Mouse (Mus musculus) left cerebral cortex, adult 11 months (tissue): ENCODE measurements around the gene Galp.
"Not testable (repeated sequence)": the region's sequence is repeated elsewhere in the genome, so short reads cannot be mapped to it uniquely, and the experiment has no call there.

Experiments used
- DNase-seq: peaks from one replicate; pipeline ENCODE4 v3.0.0; 2022; ENCODE audit warnings: low spot score

Gene Galp

DNA sequence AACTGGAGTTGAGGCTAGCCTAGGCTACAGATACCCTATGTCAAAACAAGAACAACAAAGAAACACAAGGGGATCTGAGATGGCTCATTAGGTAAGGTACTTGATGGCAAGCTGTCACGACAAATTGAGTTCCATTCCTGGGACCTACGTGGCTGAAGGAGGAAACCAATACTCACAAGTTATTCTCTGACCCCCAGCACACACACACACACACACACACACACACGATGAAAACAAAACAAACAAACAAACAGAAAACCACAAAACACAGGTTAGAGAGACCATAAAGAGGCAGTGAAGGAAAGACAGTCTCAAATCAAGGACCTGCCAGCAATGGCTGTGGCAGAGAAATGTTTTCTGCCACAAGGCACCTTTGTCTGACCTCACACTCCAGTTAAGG lies at the start of gene Galp:
Galp (plus strand) TSS at position 301 of the 400 bp plus-strand sequence.
- no peak for DNase-seq

DNA sequence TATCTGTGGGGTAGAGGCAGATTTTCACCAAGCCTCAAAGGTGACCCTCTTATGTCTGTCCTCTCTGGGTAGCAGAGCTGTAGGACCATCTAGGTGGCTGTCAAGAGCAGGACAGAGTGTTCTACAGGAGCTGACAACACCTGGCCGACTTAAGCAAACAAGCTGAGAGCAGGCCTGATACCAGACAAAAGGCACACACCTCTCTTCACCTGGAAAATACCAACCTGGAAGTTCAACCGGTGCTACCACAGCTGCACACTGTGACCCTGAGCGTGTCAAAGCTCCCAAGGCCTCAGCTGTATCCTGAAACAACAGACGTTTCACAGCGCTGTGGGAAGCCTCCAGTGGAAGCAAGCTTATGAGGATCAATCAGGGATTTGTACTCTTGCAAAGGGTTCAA lies 49.2 kb upstream of the Galp start:
- no peak for DNase-seq

DNA sequence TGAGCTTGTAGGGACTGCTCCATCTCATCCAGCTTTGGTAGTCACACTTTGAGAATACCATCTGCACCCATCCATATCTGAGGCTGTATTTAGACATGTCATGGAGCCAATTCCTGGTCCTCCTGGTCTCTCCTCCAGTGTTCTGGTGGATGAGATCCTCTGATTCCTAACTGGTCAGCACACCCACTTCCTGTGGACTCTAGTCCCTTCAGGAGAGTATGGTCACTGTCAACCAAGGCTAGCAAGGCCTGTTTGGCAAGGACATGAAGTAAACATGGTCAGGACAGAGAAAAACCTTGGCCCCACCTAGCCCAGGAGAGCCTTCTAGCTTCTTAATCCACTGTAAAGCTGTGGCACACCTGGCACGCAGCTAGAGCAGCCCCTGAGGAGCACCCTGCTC lies 45.6 kb upstream of the Galp start:
- no peak for DNase-seq

DNA sequence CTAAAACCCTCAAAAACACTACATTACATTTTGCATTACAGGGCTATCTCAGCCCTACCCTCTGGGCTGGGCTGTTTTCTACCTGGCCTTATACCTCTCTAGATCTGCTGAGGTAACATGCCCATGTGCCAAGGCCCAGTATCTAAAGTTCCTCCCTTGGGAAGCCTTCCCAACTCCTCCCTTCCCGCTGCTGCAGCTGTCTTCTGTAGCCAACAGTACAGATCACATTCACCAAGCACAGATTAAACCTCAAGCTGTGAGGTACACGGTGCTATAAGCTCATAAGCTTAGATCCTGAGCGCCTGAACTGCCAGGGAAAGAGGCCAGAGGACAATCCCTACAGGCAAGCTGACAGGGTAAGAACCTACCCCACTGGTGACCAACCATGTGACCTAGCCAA lies 44.9 kb upstream of the Galp start:
- DNase-seq, result no peak

DNA sequence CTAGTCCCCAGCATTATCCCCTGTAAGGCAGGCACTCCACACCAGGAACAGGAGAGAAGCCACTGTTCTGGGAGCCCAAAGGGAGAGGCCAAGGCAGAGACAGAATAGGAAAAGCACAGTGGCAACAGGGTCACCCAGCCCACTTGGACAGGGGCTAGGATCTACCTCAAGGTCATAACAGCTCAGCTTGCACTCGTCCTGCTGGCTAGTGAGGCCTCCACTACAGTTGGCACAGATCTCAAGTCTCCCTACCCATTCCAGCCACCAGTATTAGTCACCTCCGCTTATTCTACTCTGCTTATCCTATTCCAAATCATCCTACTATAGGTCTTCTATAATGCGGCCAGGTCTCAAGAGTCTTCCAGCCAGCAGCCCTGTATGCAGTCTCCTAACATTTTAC lies 43.8 kb upstream of the Galp start:
- no peak for DNase-seq

DNA sequence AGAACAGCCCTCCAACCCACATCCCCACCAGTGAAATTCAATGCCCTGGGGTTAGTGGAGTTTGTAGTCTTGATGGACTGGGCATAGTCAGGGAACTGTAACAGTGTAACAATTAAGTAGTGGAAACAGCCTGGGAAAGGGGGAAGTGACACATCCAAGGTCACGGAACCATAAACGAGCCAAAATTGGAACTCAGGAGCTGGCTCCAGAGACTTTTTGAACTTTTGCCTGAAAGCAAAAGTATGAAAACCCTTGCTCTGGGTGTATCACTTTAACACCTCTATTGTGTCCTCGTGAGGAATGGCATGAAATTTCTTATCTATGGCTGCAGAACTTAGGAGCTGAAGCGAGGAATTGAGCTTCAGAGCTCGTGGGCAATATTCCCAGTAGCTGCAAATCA lies 42.7 kb upstream of the Galp start:
- no peak for DNase-seq

DNA sequence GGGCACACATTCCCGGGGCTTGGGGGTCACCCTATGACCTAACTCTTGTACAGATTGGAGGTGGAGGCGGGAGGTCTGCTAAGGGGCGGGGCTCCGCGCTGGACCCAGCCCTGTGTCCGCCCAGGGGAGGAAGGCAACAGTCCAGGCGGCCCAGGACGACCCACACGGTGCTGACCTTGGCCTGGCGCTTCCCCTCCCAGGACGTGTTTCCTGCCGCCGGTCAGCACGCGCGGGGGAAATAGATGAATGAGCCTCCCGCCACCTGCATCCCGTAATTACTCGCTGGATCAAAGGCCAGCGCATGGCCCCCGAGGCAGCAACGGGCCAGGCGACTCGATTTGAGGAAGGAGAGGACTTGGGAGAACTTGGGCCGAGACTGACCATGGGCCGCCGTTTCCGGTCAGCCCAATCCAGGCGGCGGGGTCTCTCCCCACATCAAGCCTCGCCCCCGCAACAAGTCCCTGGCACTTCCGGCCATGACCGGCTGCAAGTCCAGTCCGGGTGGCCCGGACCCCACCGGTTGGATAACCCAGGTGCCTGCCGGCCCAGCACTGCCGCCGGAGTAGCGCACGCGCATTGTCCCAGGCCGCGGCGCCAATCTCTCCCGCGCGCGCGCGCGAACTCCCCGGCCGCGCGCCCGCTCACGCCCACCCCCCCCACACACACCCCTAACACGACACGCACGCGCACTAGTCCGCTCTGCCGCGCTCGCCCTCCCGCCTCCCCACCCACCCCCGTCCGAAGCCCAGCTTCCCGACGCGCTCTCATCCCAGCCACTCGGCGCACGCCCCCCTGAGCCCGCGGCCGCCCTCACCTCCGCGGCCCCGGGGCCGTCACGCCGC lies 41.6 kb upstream of the Galp start:
- DNase-seq, result peak; percentile 62

DNA sequence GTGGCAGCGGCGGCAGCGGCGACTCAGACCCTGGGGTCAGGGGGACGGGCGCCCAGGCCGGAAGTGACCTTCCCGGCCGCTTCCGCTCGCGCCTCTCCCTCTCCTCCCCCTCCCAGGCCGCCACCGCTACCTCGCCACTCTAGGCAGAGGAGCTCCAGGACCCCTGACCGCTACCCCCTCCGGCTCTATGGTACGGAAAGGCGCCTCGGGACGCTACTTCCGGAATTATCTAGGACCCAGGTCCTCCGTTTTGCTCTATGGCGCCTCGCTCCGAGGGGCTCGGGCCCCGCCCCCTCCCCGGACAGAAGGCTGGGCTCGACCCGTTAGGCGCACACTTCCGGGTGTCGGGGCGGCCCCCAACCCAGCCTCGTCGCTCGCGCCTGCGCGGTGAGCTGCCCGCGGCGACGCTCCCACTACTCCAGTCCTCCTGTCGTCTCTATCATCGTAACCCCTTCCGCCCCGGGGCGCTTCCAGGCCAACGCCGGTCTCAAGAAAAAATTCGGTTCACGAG lies 40.9 kb upstream of the Galp start, which contains the start of gene Zfp787:
Zfp787 (minus strand) TSS at position 97 of the 511 bp plus-strand sequence.
- peak; percentile 95 for DNase-seq

DNA sequence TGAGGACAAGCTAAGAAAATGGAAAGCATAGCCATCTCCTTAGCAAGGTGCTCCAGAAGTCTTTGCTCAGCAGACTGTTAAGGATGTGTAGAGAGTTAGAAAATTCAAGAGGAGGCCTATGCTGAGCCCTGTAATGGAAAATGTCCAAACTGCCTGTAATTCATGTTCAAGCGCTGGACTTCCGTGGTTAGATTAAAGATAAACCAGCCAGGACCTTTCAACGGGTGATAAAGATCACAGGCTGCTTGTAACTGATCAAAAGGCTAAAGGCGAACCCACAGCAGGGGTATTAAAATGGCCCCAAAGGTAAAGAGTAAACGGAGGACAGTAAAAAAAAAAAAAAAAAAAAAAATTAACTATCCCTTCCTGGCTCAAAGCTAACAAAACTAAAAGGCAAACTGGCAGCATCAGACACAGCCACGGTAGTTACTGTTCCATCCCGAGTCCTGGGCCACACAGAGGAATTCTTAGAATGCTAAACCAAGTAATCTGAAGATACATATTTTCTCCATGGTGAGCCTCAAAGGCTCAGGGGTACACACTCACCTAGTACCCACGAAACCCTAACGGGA lies 39.9 kb upstream of the Galp start:
- no peak for DNase-seq

DNA sequence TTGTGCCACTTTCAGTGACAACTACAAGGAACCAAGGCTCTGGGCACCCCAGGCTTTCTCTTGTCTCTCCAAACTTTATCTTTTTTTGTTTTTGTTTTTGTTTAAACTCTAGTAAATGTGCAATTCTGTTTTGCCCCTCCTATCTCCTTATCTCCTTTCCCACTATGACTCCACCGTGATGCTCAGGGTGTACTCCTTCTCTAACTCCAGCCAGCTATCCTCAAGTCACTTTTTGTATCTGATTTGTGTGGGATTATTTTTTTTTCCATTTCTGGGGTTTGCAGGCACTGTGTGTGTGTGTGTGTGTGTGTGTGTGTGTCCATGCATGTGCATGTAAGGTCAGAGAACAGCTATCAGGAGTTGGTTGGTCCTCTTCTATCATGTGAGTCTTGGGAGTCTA lies 39.4 kb upstream of the Galp start:
- no peak for DNase-seq

DNA sequence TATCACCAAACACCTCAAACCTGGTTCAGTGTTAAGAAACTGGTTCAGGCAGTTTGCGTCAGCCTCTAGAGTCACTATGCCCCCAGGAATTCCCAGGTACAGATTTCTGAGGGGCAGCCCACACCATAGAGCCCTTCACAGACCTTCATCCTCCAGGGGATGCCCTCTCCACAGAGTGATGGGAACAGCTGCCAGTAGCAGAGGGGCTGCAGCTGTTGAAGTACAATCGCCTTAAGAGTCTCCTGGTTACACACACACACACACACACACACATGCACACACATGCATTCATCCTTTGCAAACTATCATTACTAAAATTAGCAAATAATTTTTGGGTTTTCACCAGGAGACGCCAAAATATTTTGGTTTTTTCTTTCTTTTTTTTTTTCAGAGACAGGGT lies 37.3 kb upstream of the Galp start:
- DNase-seq, result no peak

DNA sequence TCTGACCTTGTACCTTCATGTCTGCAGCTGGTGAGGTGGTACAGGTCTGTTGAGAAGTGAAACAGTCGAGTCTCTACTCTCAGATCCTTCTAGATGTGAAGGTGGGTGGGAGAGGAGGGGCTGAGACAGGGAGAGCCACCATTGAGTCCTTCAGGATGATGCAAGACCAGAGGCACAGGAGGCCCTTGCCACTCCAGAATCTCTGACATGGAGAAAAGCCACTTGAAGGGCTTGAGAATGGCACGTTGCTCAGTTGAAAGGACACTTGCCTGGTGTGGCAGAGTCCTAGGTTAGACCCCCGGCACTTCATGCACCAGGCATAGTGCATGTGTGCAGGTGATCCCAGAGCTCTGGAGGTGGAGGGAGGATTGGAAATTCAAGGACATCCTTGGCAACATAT lies 35.3 kb upstream of the Galp start:
- DNase-seq, result no peak

DNA sequence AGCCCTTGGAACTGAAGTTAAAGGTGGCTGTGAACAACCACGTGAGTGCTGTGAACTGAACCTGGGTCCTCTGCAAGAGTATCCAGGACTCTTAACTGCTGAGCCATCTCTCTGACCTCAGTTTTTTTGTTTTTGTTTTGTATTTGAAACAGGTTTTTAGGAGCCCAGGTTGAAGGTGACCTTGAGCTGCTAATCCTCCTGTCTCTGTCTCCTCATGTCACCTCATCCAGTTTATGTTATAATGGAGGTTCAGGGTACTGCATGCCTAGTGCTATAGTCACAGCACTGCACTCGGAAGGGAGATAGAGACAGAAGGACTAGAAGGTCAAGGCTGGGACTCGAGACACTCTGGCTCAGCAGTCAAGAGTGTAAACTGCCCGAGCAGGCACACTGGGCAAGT lies 34.7 kb upstream of the Galp start:
- DNase-seq, result no peak

DNA sequence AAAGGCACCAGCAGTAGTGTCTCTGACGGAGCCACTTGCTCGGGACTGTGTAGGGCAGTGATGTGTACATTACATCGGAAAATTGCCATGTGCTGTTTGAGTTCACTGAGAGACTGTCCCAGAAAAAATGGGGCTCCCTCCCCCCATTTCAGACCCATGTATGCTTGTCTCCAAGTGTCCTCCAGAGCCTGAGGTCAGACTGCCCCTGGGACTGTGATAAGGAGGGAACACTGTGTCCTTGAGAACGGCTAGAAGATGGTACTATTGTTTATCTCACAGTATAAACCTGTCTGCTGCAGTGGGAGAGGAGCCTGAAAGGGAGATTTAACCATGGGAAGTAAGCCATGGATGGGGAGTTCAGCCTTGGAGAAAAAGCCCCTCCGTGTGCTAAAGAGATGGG lies 32.2 kb upstream of the Galp start:
- DNase-seq, result no peak

DNA sequence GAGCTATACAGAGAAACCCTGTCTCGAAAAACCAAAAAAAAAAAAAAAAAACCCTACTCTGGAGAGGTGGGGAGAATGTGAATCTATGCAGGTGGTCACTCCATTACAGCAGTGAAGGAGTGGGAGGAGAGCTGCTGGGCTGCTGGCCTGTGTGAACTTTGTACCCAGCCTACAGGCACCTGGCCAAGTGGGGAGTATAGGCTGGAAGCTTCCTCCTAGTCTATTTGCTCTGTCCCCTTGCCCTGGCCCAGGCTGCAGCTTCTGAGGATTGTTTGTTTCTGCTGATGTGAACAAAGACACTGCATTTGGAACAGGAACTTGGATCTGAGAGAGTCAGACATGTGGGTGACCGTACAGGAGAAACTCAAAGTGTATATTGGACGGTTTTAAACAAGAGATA lies 27.5 kb upstream of the Galp start:
- no peak for DNase-seq

DNA sequence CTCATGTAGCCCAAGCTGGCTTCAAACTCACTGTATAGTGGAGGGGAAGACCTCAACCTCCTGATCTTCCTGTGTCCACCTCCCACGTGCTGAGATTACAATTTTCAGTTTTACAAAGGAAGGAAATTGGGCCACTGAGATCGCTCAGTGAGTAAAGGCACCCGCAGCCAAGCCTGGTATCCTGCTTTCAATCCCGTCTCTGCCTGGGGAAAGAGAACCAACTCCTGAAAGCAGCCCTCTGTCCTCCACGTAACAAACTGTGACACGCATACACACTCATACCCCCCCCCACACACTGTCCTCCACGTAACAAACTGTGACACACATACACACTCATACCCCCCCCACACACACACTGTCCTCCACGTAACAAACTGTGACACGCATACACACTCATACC lies 26.5 kb upstream of the Galp start:
- DNase-seq, result no peak

DNA sequence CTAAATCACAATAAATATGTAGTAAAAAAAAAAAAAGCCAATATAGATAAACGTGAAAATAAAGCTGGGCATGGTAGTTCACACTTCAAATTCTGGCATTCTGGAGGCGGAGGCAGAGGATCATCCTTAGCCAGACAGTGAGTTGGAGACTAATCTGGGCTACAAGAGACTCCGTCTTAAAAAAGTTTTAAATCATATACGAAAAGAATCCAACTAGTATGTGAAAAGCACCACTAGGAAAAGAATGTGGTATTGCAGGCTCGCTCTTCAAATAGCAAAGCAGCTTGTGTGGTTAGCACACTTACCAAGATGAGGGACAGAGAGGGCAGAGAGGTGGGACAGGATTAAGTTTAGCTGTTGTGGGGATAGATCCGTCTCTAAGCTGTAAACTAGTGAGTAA lies 26.0 kb upstream of the Galp start:
- DNase-seq, result no peak

DNA sequence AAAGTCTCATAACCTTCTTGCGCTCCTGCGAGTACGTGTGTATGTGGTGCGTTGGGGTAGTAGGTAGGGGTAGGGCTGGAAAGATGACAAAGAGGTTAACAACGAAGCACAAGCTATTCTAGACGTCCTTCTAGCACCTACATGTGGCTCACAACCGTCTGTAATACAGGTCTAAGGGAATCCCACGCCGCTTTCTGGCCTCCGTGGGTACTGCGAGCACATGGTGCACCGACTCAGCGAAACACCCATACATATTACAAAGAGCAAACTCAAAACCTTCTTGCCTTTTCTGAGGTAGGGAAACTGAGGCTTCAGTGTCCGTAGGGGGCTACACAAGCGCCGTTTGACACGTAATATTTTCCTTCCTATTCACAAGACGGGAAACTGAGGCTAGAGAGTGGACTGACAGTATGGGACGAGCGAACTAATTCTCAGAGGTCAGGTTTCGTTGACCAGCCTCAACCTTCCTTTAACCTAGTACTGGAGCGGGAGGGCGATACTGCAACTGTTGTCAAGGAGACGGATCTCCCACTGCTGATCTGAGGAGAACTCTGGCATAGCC lies 25.4 kb upstream of the Galp start:
- DNase-seq, result peak; percentile 59

DNA sequence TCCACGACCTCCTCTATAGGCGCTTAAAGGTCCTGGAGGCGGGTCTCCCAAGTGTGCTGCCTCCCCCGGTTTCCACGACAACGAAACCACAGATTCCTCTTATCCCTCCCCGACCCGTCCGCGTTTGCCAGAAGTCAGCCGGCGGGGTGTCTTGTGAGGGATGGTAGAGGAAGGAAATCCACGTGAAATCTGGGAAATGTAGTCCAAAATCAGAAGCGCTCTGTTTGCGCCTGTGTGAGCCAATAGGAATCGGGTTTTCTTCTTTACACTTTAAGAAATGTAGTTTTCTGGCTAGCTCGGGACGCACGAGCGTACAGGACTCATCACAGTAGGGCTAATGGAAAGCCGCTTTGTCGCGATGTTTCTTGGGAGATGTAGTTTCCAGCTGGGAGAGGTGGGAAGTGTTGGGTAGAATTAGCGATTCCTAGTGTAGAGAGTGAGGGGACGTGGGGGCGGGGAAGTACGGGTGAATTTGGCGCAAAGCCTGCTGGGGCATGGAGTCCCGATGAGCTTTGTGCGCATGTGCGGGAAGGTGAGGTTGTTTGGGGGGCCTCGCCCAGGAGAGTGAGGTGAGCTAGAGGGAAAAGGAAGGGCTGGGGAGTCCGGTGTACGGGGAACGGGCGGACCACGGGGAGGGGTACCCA lies 24.8 kb upstream of the Galp start, which contains the start of gene Zfp444:
Zfp444 (plus strand) TSS at position 221 of the 644 bp plus-strand sequence.
- DNase-seq, result peak; percentile 98

DNA sequence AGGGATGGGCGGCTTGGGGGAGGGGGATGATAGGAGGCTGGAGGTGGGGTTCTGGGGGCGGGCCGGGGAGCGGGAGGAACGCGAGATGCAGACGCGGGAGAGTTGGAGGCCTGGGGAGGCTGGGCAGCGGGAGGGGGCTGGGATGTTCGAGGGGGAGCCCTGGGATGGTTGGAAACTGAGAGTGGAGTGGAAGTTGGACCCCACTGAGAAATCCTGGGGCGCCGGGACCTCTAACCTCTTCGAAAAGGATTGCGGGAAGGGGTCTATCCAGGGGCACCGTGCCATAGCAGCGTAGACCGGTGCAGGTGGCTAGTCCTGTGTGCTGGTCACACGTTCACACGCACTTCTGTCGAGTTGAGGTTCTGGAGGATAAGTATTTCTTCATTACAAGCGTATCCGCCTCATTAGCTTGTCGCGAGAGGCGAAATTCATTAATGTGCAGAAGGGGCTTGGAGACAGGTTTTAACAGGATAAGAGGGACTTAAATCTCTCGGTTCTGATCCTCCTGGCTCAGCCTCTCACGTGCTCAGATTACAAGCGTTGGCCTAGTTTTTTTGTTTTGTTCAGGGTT lies 24.1 kb upstream of the Galp start:
- DNase-seq, result no peak

DNA sequence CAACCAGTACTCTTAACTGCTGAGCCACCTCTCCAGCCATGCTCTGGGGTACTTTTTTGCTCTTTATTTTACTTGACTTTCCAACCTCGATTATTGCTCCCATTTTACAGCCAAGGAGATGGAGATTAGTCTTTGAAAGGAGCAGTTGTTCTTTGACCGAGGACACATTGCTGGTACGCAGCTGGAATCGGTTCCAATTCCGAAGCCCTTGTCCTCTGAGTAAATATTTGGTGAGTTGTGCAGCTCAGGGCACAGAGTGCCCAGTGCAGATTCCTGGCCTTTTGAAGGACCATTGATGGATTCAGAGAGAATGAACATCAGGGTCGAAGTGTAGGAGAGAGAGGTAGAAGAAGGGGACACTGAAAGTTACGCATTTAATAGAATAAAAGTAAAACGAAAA lies 23.0 kb upstream of the Galp start:
- DNase-seq, result no peak

DNA sequence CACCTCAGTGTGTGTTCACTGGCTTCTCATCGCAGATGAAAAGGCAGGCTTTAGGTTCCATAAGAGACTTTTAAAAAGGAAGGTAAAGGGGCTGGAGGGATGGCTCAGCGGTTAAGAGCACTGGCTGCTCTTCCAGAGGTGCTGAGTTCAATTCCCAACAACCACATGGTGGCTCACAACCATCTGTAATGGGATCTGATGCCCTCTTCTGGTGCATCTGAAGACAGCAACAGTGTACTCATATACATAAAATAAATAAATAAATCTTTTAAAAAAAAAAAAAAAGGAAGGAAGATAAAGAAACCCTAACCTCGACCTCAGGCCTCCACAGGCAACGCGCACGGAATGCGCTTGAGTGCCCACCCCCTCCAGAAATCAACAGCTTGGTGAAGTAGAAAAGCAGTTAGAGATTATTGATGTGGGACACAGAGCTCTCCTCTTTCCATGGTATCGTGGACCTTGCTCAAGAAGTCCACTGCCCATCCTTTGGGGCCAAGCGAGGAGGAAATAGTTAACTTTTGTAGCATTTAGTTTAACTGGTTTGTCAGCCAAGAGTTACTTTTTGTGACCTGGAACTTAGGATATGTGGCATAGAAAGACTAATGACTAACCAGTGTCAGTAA lies 22.4 kb upstream of the Galp start:
- not testable (repeated sequence) for DNase-seq
